Mouse (Mus musculus) monocyte, adult 5-6 weeks (primary cell): Measurements from ENCODE around the gene Arhgap6. TPM values are rescaled to one million over a fixed set of nuclear protein-coding genes. Genes with fewer than 3 reads are reported as not detected.

Source experiments
- ATAC-seq: fragments of 153-309, 156-312 bp; replicated peaks from 2 replicates; pipeline ENCODE4 v1.8.0; 2017; ENCODE audit warnings: mild to moderate bottlenecking; ENCODE audit not compliant: low TSS enrichment, insufficient number of reproducible peaks, severe bottlenecking, poor library complexity, low FRiP score
- total RNA-seq: library from RNA; stranded (forward); fragments of 200-1000, 200-491, 200-594 nt; gene quantifications from 3 replicates; pipeline ENCODE4 v1.2.3, GENCODE M21; 2017

The Arhgap6 gene
- total RNA-seq, 1 experiment from 2014 or later: 2.2 TPM

GRCm38 (mm10) chrX:168943217-168943616, 148.3 kb downstream of the Arhgap6 start:
- no peak for ATAC-seq

- ATAC-seq: no peak
Observed at GRCm38 (mm10) chrX:168975444-168975843, 180.5 kb downstream of the Arhgap6 start.

- ATAC-seq: no peak
Observed at GRCm38 (mm10) chrX:168977776-168978175, 182.9 kb downstream of the Arhgap6 start.

GRCm38 (mm10) chrX:168980370-168980769, 185.5 kb downstream of the Arhgap6 start:
- no peak for ATAC-seq

GRCm38 (mm10) chrX:169007066-169007465, 212.2 kb downstream of the Arhgap6 start:
- ATAC-seq: no peak

- no peak for ATAC-seq
Observed at GRCm38 (mm10) chrX:169012701-169013100, 217.8 kb downstream of the Arhgap6 start.

- no peak for ATAC-seq
Observed at GRCm38 (mm10) chrX:169034390-169034789, 239.5 kb downstream of the Arhgap6 start.

- peak; percentile 98 for ATAC-seq
Observed at GRCm38 (mm10) chrX:169036403-169037296, 241.8 kb downstream of the Arhgap6 start.

GRCm38 (mm10) chrX:169037401-169037800, 242.5 kb downstream of the Arhgap6 start:
- no peak for ATAC-seq

- no peak for ATAC-seq
Observed at GRCm38 (mm10) chrX:169043872-169044271, 249.0 kb downstream of the Arhgap6 start.

GRCm38 (mm10) chrX:169047595-169047994, 252.7 kb downstream of the Arhgap6 start:
- no peak for ATAC-seq

- no peak for ATAC-seq
Observed at GRCm38 (mm10) chrX:169049550-169049949, 254.7 kb downstream of the Arhgap6 start.

GRCm38 (mm10) chrX:169053907-169054476, 259.1 kb downstream of the Arhgap6 start:
- ATAC-seq: no peak

GRCm38 (mm10) chrX:169062555-169062954, 267.7 kb downstream of the Arhgap6 start:
- no peak for ATAC-seq

- ATAC-seq: no peak
Observed at GRCm38 (mm10) chrX:169065298-169065697, 270.4 kb downstream of the Arhgap6 start.

- no peak for ATAC-seq
Observed at GRCm38 (mm10) chrX:169065922-169066321, 271.0 kb downstream of the Arhgap6 start.

- no peak for ATAC-seq
Observed at GRCm38 (mm10) chrX:169075020-169075419, 280.1 kb downstream of the Arhgap6 start.

- ATAC-seq: no peak
Observed at GRCm38 (mm10) chrX:169081609-169082008, 286.7 kb downstream of the Arhgap6 start.

- ATAC-seq: 0 out of 2 replicates have a peak, but pooled peaks have one; percentile 53
Observed at GRCm38 (mm10) chrX:169085871-169086270, 291.0 kb downstream of the Arhgap6 start.

- ATAC-seq: no peak
Observed at GRCm38 (mm10) chrX:169089221-169089620, 294.3 kb downstream of the Arhgap6 start.
